Mouse (Mus musculus) fibroblast of lung, adult 2 months (primary cell): ENCODE data around the gene Ahnak.
"Not testable (repeated sequence)": the region's sequence is repeated elsewhere in the genome, so short reads cannot be mapped to it uniquely, and the experiment has no call there.

Experiments
- DNase-seq: peaks from one replicate; pipeline ENCODE4 v3.0.0-alpha.2; 2011; ENCODE audit warnings: low read depth

Gene Ahnak

GRCm38 (mm10) chr19:8972491-8972890 is 16.6 kb upstream of the Ahnak start:
- not testable (repeated sequence) for DNase-seq

- DNase-seq: no peak
Measured at GRCm38 (mm10) chr19:8974638-8975037, 14.4 kb upstream of the Ahnak start.

- DNase-seq: no peak
Measured at GRCm38 (mm10) chr19:8975491-8975890, 13.6 kb upstream of the Ahnak start.

- DNase-seq: peak; percentile 85
Measured at GRCm38 (mm10) chr19:8976535-8976934, 12.5 kb upstream of the Ahnak start.

- DNase-seq: no peak
Measured at GRCm38 (mm10) chr19:8980771-8981170, 8.3 kb upstream of the Ahnak start.

GRCm38 (mm10) chr19:8981450-8982168 is 7.5 kb upstream of the Ahnak start:
- DNase-seq: no peak

GRCm38 (mm10) chr19:8982303-8983149 is 6.6 kb upstream of the Ahnak start:
- no peak for DNase-seq

- DNase-seq: peak; percentile 86
Measured at GRCm38 (mm10) chr19:8983150-8983650, 5.9 kb upstream of the Ahnak start.

GRCm38 (mm10) chr19:8984255-8984868 is 4.7 kb upstream of the Ahnak start:
- DNase-seq: no peak

- no peak for DNase-seq
Measured at GRCm38 (mm10) chr19:8985891-8986290, 3.2 kb upstream of the Ahnak start.

- no peak for DNase-seq
Measured at GRCm38 (mm10) chr19:8987816-8988215, 1.3 kb upstream of the Ahnak start.

GRCm38 (mm10) chr19:8988346-8989065 is 578 bp upstream of the Ahnak start:
- no peak for DNase-seq

- no peak for DNase-seq
Measured at GRCm38 (mm10) chr19:8989567-8990431, 715 bp downstream of the Ahnak start.

GRCm38 (mm10) chr19:8990432-8991102 is 1.5 kb downstream of the Ahnak start:
- DNase-seq: no peak

- no peak for DNase-seq
Measured at GRCm38 (mm10) chr19:8991245-8991870, 2.3 kb downstream of the Ahnak start.

- DNase-seq: no peak
Measured at GRCm38 (mm10) chr19:8991871-8992735, 3.0 kb downstream of the Ahnak start.

- DNase-seq: peak; percentile 86
Measured at GRCm38 (mm10) chr19:8992769-8993624, 3.9 kb downstream of the Ahnak start.

- DNase-seq: no peak
Measured at GRCm38 (mm10) chr19:8993625-8993912, 4.5 kb downstream of the Ahnak start.
